Mouse (Mus musculus) liver, adult 2 months (tissue): Measurements from ENCODE around the gene Smc3. TPM values are rescaled to one million over a fixed set of nuclear protein-coding genes. Genes with fewer than 3 reads are reported as not detected.

Experiments
- DNase-seq: peaks from one replicate; pipeline ENCODE4 v3.0.0-alpha.2; 2011; ENCODE audit warnings: low read depth, low spot score; ENCODE audit errors: extremely low read depth
- H3K27ac ChIP-seq: fragments of 200-500 bp; replicated peaks from 2 replicates; pipeline ENCODE4 v1.5.1; 2012; ENCODE audit warnings: low read depth, mild to moderate bottlenecking, control low read depth, inconsistent platforms, low read length; ENCODE audit not compliant: insufficient read depth
- H3K27me3 ChIP-seq: fragments of 200-500 bp; 2 replicates; pipeline ENCODE4 v1.6.1; 2012; ENCODE audit warnings: mild to moderate bottlenecking, moderate library complexity, low read length, inconsistent platforms; ENCODE audit not compliant: control insufficient read depth, insufficient read depth
- H3K36me3 ChIP-seq: fragments of 200-500 bp; 2 replicates; pipeline ENCODE4 v1.6.1; 2012; ENCODE audit warnings: low read length, inconsistent platforms; ENCODE audit not compliant: control insufficient read depth, insufficient read depth
- H3K4me1 ChIP-seq: fragments of 200-500 bp; 2 replicates; pipeline ENCODE4 v1.6.1; 2011; ENCODE audit warnings: low read length; ENCODE audit not compliant: control insufficient read depth, insufficient read depth
- H3K4me3 ChIP-seq: fragments of 200-500 bp; 2 replicates; pipeline ENCODE4 v1.5.1; 2011; ENCODE audit warnings: low read depth, mild to moderate bottlenecking, control low read depth, low read length, moderate library complexity; ENCODE audit not compliant: insufficient read depth
- H3K79me2 ChIP-seq: fragments of 200-500 bp; 2 replicates; pipeline ENCODE4 v1.6.1; 2012; ENCODE audit warnings: inconsistent platforms, mild to moderate bottlenecking, low read length, moderate library complexity; ENCODE audit not compliant: control insufficient read depth, insufficient read depth
- H3K9ac ChIP-seq: fragments of 200-500 bp; 2 replicates; pipeline ENCODE4 v1.6.1; 2012; ENCODE audit warnings: low read depth, mild to moderate bottlenecking, control low read depth, inconsistent platforms, low read length
- CTCF ChIP-seq: fragments of 200-500 bp; IDR thresholded peaks from 2 replicates; pipeline ENCODE4 v1.5.1; 2011; ENCODE audit warnings: low read depth, low read length, control low read depth
- POLR2A ChIP-seq: fragments of 200-500 bp; IDR thresholded peaks from 2 replicates; pipeline ENCODE4 v1.6.1; 2011; ENCODE audit warnings: low read length, control low read depth; ENCODE audit not compliant: insufficient read depth; ENCODE audit errors: extremely low read depth
- WGBS: fragments of 180-500 bp; shearing (Covaris S2); methylation state at CpG from one replicate; pipeline ENCODE4 v1.1.7; 2018; 5-methylcytosine and 5-hydroxymethylcytosine counted together
- polyA plus RNA-seq: library from polyadenylated mRNA; depleted of rRNA; stranded (reverse); fragments of >200 nt; gene quantifications from 2 replicates; pipeline ENCODE4 v1.2.3, GENCODE M21; 2012
- total RNA-seq: library from RNA; depleted of rRNA; stranded (reverse); fragments of >200 nt; gene quantifications from 2 replicates; pipeline ENCODE4 v1.2.3, GENCODE M21; 2014

Gene Smc3
- total and polyA plus RNA-seq, 2 experiments, result 1.8 to 12.0 TPM

DNA sequence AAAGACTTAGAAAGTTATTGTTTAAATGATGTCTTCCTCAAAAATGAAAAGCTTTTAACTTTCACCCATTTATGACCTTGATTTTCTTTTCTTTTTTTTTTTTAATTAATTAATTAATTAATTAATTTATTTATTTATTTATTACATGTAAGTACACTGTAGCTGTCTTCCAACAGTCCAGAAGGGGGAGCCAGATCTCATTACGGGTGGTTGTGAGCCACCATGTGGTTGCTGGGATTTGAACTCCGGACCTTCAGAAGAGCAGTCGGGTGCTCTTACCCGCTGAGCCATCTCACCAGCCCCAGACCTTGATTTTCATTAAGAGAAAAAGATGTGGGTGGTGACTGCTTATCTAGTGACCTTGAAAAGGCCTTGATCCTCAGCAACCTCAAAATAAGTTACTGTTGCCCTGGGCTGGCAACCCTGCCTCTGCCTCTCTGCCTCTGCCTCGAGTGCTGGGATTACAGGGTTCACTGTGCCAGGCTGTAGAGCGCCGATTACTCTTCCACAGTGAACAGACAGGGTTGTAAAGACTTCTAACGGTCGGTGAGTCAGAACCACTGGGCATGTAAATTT is 43.9 kb downstream of the Smc3 start:
- WGBS, result 87% methylated on average over 9 of the region's 9 CpGs
- Histone ChIP-seq H3K4me3 (no peak overlapping the region), H3K27ac (no peak overlapping the region), H3K9ac (no peak overlapping the region), H3K79me2 (no peaks in the 10 kb centered on the region), H3K36me3 (peaks cover 49% of the 10 kb centered on the region), H3K4me1 (no peaks in the 10 kb centered on the region), H3K27me3 (no peaks in the 10 kb centered on the region)
- DNase-seq, result peak; percentile 24
- TF ChIP-seq POLR2A, result no peak
- no peak for TF ChIP-seq CTCF

- H3K9ac ChIP-seq, result no peak overlapping the region
- H3K27me3 ChIP-seq, result no peaks in the 10 kb centered on the region
- peaks cover 3% of the 10 kb centered on the region; the same call in 1 of the 2 replicates for H3K4me1 ChIP-seq
- peaks cover 25% of the 10 kb centered on the region for H3K36me3 ChIP-seq
- 91% methylated on average over 9 of the region's 9 CpGs for WGBS
- H3K79me2 ChIP-seq, result no peaks in the 10 kb centered on the region
- TF ChIP-seq POLR2A, result no peak
- TF ChIP-seq CTCF, result no peak
- DNase-seq, result no peak
- H3K4me3 ChIP-seq, result no peak overlapping the region
- H3K27ac ChIP-seq, result no peak overlapping the region
Measured at GRCm38 (mm10) chr19:53647301-53647700, 47.1 kb downstream of the Smc3 start.

DNA sequence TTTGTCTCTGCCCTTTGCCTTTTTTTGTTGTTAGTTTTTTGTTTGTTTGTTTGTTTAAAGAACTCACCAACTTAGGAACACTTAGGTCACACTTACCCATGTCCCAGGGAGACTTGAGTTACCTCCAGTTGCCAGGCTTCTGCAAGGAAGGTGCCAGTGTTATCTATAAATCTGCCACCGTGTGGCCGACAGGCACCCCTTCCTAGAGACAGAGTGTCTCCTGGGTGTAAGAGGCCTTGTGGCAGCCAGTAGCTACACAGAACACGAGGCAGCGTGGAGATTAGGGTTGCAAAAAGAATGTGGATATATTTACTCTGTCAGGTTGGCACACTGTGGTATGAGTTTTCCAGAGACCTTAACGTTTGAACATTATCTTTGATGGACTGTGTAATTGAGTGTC is 47.9 kb downstream of the Smc3 start:
- DNase-seq, result no peak
- Histone ChIP-seq H3K79me2 (no peaks in the 10 kb centered on the region), H3K36me3 (peaks cover 23% of the 10 kb centered on the region), H3K27me3 (no peaks in the 10 kb centered on the region), H3K27ac (no peak overlapping the region), H3K9ac (no peak overlapping the region), H3K4me1 (peaks cover 3% of the 10 kb centered on the region; the same call in 1 of the 2 replicates), H3K4me3 (no peak overlapping the region)
- TF ChIP-seq POLR2A, result no peak
- TF ChIP-seq CTCF, result no peak
- WGBS, result 46% methylated on average over 5 of the region's 5 CpGs

- 53% methylated on average over 10 of the region's 10 CpGs for WGBS
- H3K4me3 ChIP-seq, result no peak overlapping the region
- no peaks in the 10 kb centered on the region for H3K27me3 ChIP-seq
- peak; percentile 27 for DNase-seq
- no peak overlapping the region for H3K27ac ChIP-seq
- peaks cover 3% of the 10 kb centered on the region; the same call in 1 of the 2 replicates for H3K4me1 ChIP-seq
- no peaks in the 10 kb centered on the region for H3K79me2 ChIP-seq
- no peak overlapping the region for H3K9ac ChIP-seq
- TF ChIP-seq CTCF (peak; percentile 58), POLR2A (no peak)
- H3K36me3 ChIP-seq, result peaks cover 16% of the 10 kb centered on the region
Measured at GRCm38 (mm10) chr19:53648802-53649236, 48.6 kb downstream of the Smc3 start.

- Histone ChIP-seq H3K79me2 (no peaks in the 10 kb centered on the region), H3K9ac (no peak overlapping the region), H3K27ac (no peak overlapping the region), H3K4me3 (no peak overlapping the region), H3K27me3 (no peaks in the 10 kb centered on the region), H3K36me3 (peaks cover 13% of the 10 kb centered on the region), H3K4me1 (peaks cover 3% of the 10 kb centered on the region; the same call in 1 of the 2 replicates)
- no peak for TF ChIP-seq POLR2A
- no peak for TF ChIP-seq CTCF
- 89% methylated on average over 6 of the region's 6 CpGs for WGBS
- no peak for DNase-seq
Measured at GRCm38 (mm10) chr19:53649361-53649760, 49.2 kb downstream of the Smc3 start.

DNA sequence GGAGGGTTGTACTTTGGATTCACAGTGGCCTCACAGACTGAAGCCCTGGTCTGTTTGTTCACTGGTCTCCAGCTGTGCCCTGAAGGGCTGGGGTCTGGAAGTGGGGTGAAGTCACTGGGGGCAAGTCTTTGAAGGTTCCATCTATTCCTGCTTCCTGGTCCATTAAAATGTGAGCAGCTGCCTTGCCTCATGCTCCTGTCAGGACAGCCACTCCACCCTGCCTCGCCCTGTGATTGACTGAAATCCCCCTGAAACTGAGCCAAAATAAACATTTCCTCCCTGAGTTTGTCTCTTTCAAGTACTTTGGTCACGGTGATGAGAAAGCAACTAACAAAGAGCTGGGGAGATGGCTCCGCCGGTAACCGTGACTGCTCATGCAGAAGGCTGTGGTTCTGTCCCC is 49.6 kb downstream of the Smc3 start:
- H3K4me3 ChIP-seq, result no peak overlapping the region
- no peak overlapping the region for H3K9ac ChIP-seq
- H3K27me3 ChIP-seq, result no peaks in the 10 kb centered on the region
- H3K27ac ChIP-seq, result no peak overlapping the region
- WGBS, result 21% methylated on average over 5 of the region's 5 CpGs
- H3K36me3 ChIP-seq, result peaks cover 11% of the 10 kb centered on the region; the same call in 1 of the 2 replicates
- peaks cover 3% of the 10 kb centered on the region; the same call in 1 of the 2 replicates for H3K4me1 ChIP-seq
- TF ChIP-seq CTCF, result no peak
- no peak for TF ChIP-seq POLR2A
- DNase-seq, result peak; percentile 88
- no peaks in the 10 kb centered on the region for H3K79me2 ChIP-seq
